8 mouse cellular contexts compared by ENCODE assay signal in genomic region chr6:29214776-29215175, GRCm38 (mm10). TPM values are rescaled to one million over a fixed set of nuclear protein-coding genes. Genes with fewer than 3 reads are reported as not detected.
DNase-seq lines count a peak whose midpoint lies in the region; ATAC-seq and TF ChIP-seq lines count a peak whose summit lies in the region.

No protein-coding gene starts in this region.

- H3K9ac ChIP-seq in heart, embryonic 14.5 days (ENCODE audit: low read length): no peak overlapping the region
- H3K9ac ChIP-seq in MEL (ENCODE audit: control insufficient read depth, low read depth, low read length, poor library complexity, severe bottlenecking): peak overlapping the region; percentile 84
- no peak overlapping the region for H3K9ac ChIP-seq in hindbrain, embryonic 11.5 days (ENCODE audit: low read depth, low read length)
- no peak overlapping the region for H3K9ac ChIP-seq in midbrain, embryonic 14.5 days (replicated peaks; ENCODE audit: low read length)

- TF ChIP-seq POLR2A in MEL (IDR thresholded peaks at IDR 0.05; ENCODE audit: control insufficient read depth in 1 of 2, insufficient read depth in 1 of 2, low read depth in 1 of 2, low read length in 2 of 2, poor library complexity in 1 of 2): no peak

- no peak for TF ChIP-seq RAD21 in MEL (IDR thresholded peaks at IDR 0.05; ENCODE audit: low read depth, low read length)

- DNase-seq in heart, postnatal 4 days: no peak
- DNase-seq in MEL (ENCODE audit: low read depth, low spot score): no peak
- no peak for DNase-seq in hindbrain, embryonic 11.5 days (ENCODE audit: low spot score)
- no peak for DNase-seq in midbrain, embryonic 14.5 days
- DNase-seq in ovary, adult 18-20 months (ENCODE audit: low spot score): no peak
- DNase-seq in right cerebral cortex, adult 2 months (ENCODE audit: low spot score in 2 of 2): no peak
- no peak for DNase-seq in urinary bladder, adult 18-20 months (ENCODE audit: low spot score in 2 of 2)

- TF ChIP-seq CTCF in MEL (IDR thresholded peaks at IDR 0.05 in 2 of 3, conservative IDR thresholded peaks at IDR 0.05 in 1 of 3; ENCODE audit: control insufficient read depth in 1 of 3, insufficient read depth in 1 of 3, low read depth in 2 of 3, low read length in 3 of 3, poor library complexity in 1 of 3, severe bottlenecking in 1 of 3): no peak

- no peaks in the 10 kb centered on the region for H3K36me3 ChIP-seq in heart, embryonic 14.5 days (ENCODE audit: control insufficient read depth, insufficient read depth, low read length)
- H3K36me3 ChIP-seq in MEL (ENCODE audit: control insufficient read depth in 1 of 2, insufficient read depth in 2 of 2, low read length in 2 of 2): peaks cover 0 to 8% of the 10 kb centered on the region in 2 experiments; a peak in 2 of 4 replicates
- no peaks in the 10 kb centered on the region for H3K36me3 ChIP-seq in hindbrain, embryonic 11.5 days (ENCODE audit: control insufficient read depth, insufficient read depth, low read length)
- H3K36me3 ChIP-seq in midbrain, embryonic 14.5 days (ENCODE audit: control insufficient read depth, insufficient read depth, low read length): no peaks in the 10 kb centered on the region

- no peak for ATAC-seq in heart, embryonic 14.5 days (ENCODE audit: insufficient number of reproducible peaks, insufficient read depth, low FRiP score, low read depth)
- ATAC-seq in hindbrain, embryonic 11.5 days (ENCODE audit: low FRiP score): no peak
- ATAC-seq in midbrain, embryonic 14.5 days (ENCODE audit: low FRiP score, low TSS enrichment): no peak

- 57% methylated on average over 5 of the region's 5 CpGs for WGBS in heart, embryonic 14.5 days
- 30% methylated on average over 5 of the region's 5 CpGs for WGBS in hindbrain, embryonic 11.5 days
- 28% methylated on average over 5 of the region's 5 CpGs for WGBS in midbrain, embryonic 14.5 days

- H3K27ac ChIP-seq in heart, embryonic 14.5 days (replicated peaks in 1 of 2; ENCODE audit: control insufficient read depth in 1 of 2, insufficient read depth in 1 of 2, low read depth in 2 of 2, low read length in 2 of 2): no peak overlapping the region
- H3K27ac ChIP-seq in MEL (ENCODE audit: control insufficient read depth, low read depth, low read length): no peak overlapping the region
- H3K27ac ChIP-seq in hindbrain, embryonic 11.5 days (ENCODE audit: low read depth, low read length): no peak overlapping the region
- H3K27ac ChIP-seq in midbrain, embryonic 14.5 days (replicated peaks; ENCODE audit: low read depth, low read length): no peak overlapping the region

- TF ChIP-seq EP300 in MEL (IDR thresholded peaks at IDR 0.05; ENCODE audit: low read depth in 1 of 2, low read length in 2 of 2): no peak

- H3K4me1 ChIP-seq in heart, embryonic 14.5 days (ENCODE audit: control insufficient read depth in 2 of 2, insufficient read depth in 2 of 2, low read length in 2 of 2): peaks cover 12 to 27% of the 10 kb centered on the region in 2 experiments; a peak in 3 of 4 replicates
- peaks cover 6 to 29% of the 10 kb centered on the region in 2 experiments for H3K4me1 ChIP-seq in MEL (ENCODE audit: control insufficient read depth in 1 of 2, insufficient read depth in 2 of 2, low read length in 2 of 2)
- peaks cover 17% of the 10 kb centered on the region for H3K4me1 ChIP-seq in hindbrain, embryonic 11.5 days (replicated peaks; ENCODE audit: control insufficient read depth, insufficient read depth, low read length)
- peaks cover 52% of the 10 kb centered on the region for H3K4me1 ChIP-seq in midbrain, embryonic 14.5 days (ENCODE audit: control insufficient read depth, insufficient read depth, low read length)

- no peak overlapping the region for H3K4me3 ChIP-seq in heart, embryonic 14.5 days (ENCODE audit: control insufficient read depth in 1 of 2, insufficient read depth in 1 of 2, low read depth in 1 of 2, low read length in 2 of 2)
- H3K4me3 ChIP-seq in MEL (ENCODE audit: control insufficient read depth in 1 of 2, insufficient read depth in 1 of 2, low read depth in 2 of 2, low read length in 2 of 2): peak overlapping the region; percentile 68 to 90
- H3K4me3 ChIP-seq in hindbrain, embryonic 11.5 days (ENCODE audit: low read depth, low read length): no peak overlapping the region
- H3K4me3 ChIP-seq in midbrain, embryonic 14.5 days (replicated peaks; ENCODE audit: low read depth, low read length): no peak overlapping the region; the same call in 1 of the 2 replicates

- H3K9me3 ChIP-seq in heart, embryonic 14.5 days (ENCODE audit: control insufficient read depth, low read length): no peaks in the 10 kb centered on the region
- no peaks in the 10 kb centered on the region for H3K9me3 ChIP-seq in MEL (replicated peaks; ENCODE audit: insufficient read depth, low read length)
- H3K9me3 ChIP-seq in hindbrain, embryonic 11.5 days (ENCODE audit: control insufficient read depth, low read length): no peaks in the 10 kb centered on the region
- H3K9me3 ChIP-seq in midbrain, embryonic 14.5 days (ENCODE audit: control insufficient read depth, low read length): no peaks in the 10 kb centered on the region

- no peaks in the 10 kb centered on the region; the same call in 1 of the 2 replicates for H3K79me2 ChIP-seq in MEL (ENCODE audit: control insufficient read depth, insufficient read depth, low read length, poor library complexity)

- H3K4me2 ChIP-seq in heart, embryonic 14.5 days (ENCODE audit: low read length): peak overlapping the region; percentile 72
- peak overlapping the region; percentile 98; the same call in 1 of the 2 replicates for H3K4me2 ChIP-seq in hindbrain, embryonic 11.5 days (replicated peaks; ENCODE audit: low read depth, low read length)
- H3K4me2 ChIP-seq in midbrain, embryonic 14.5 days (ENCODE audit: low read length): peak overlapping the region; percentile 96

- H3K27me3 ChIP-seq in heart, embryonic 14.5 days (ENCODE audit: control insufficient read depth, insufficient read depth, low read length): peaks cover 9% of the 10 kb centered on the region
- H3K27me3 ChIP-seq in MEL (ENCODE audit: control insufficient read depth in 1 of 2, insufficient read depth in 2 of 2, low read length in 2 of 2): no peaks in the 10 kb centered on the region
- H3K27me3 ChIP-seq in hindbrain, embryonic 11.5 days (ENCODE audit: control insufficient read depth, insufficient read depth, low read length): peaks cover 18% of the 10 kb centered on the region
- peaks cover 8% of the 10 kb centered on the region; the same call in 1 of the 2 replicates for H3K27me3 ChIP-seq in midbrain, embryonic 14.5 days (ENCODE audit: control insufficient read depth, insufficient read depth, low read length)

TF ChIP-seq in MEL, 35 proteins besides CTCF, POLR2A, EP300 and RAD21:
- TF ChIP-seq MAX (IDR thresholded peaks at IDR 0.05; ENCODE audit: low read length): no peak
- TF ChIP-seq MAFK (IDR thresholded peaks at IDR 0.05; ENCODE audit: borderline replicate concordance, low read depth, low read length): no peak
- 0 out of 2 replicates have a peak, but pooled peaks have one; percentile 31 for TF ChIP-seq CHD1 (IDR thresholded peaks at IDR 0.05; ENCODE audit: low read depth, low read length)
- TF ChIP-seq ETS1 (IDR thresholded peaks at IDR 0.05; ENCODE audit: low read depth, low read length): no peak

RNA-seq across cellular contexts. Expression of gene Impdh1, which starts 1.4 kb away (rescaled TPM):
- polyA plus RNA-seq in heart, embryonic 14.5 days (2014; fragmentation: Nextera tagmentation; extraction: Ambion mirVana): 32.2 and 32.5 TPM in 2 replicates
- 10 to 100 TPM; 29.5 to 30.6 TPM for total RNA-seq in heart, postnatal 4 days (2021)
- total RNA-seq in MEL (2012; rRNA removed): 15.3 and 17.2 TPM in 2 replicates
- polyA plus RNA-seq in MEL (2012; ENCODE audit: insufficient read depth in 1 of 2, insufficient read length in 2 of 2, low read depth in 1 of 2, low replicate concordance in 2 of 2, missing spikeins in 1 of 2): 10 to 100 TPM in 1 of 2 experiments, not detected in 1; 55.1 TPM
- 34.5 and 39.4 TPM in 2 replicates for polyA plus RNA-seq in hindbrain, embryonic 11.5 days (2014; fragmentation: Nextera tagmentation; extraction: Ambion mirVana)
- 48.3 and 48.5 TPM in 2 replicates for polyA plus RNA-seq in midbrain, embryonic 14.5 days (2014; fragmentation: Nextera tagmentation; extraction: Ambion mirVana)

RNA-seq across cellular contexts. Expression of gene Prrt4, which starts 35.4 kb away (rescaled TPM):
- polyA plus RNA-seq in heart, embryonic 14.5 days (2014; fragmentation: Nextera tagmentation; extraction: Ambion mirVana): 1.7 TPM in 2 replicates
- 1 to 10 TPM; 7.3 to 7.7 TPM for total RNA-seq in heart, postnatal 4 days (2021)
- total RNA-seq in MEL (2012; rRNA removed): not detected in 2 replicates
- under 1 TPM in 1 of 2 experiments, not detected in 1; 0.17 TPM for polyA plus RNA-seq in MEL (2012; ENCODE audit: insufficient read depth in 1 of 2, insufficient read length in 2 of 2, low read depth in 1 of 2, low replicate concordance in 2 of 2, missing spikeins in 1 of 2)
- 0.60 and 1.7 TPM in 2 replicates for polyA plus RNA-seq in hindbrain, embryonic 11.5 days (2014; fragmentation: Nextera tagmentation; extraction: Ambion mirVana)
- polyA plus RNA-seq in midbrain, embryonic 14.5 days (2014; fragmentation: Nextera tagmentation; extraction: Ambion mirVana): 6.2 and 7.5 TPM in 2 replicates

RNA-seq across cellular contexts. Expression of gene Rbm28, which starts 50.0 kb away (rescaled TPM):
- 30.2 and 35.8 TPM in 2 replicates for polyA plus RNA-seq in heart, embryonic 14.5 days (2014; fragmentation: Nextera tagmentation; extraction: Ambion mirVana)
- total RNA-seq in heart, postnatal 4 days (2021): 10 to 100 TPM; 30.3 to 32.5 TPM
- total RNA-seq in MEL (2012; rRNA removed): 48.2 and 50.1 TPM in 2 replicates
- polyA plus RNA-seq in MEL (2012; ENCODE audit: insufficient read depth in 1 of 2, insufficient read length in 2 of 2, low read depth in 1 of 2, low replicate concordance in 2 of 2, missing spikeins in 1 of 2): 100 to 1,000 TPM in 1 of 2 experiments, 10 to 100 TPM in 1; 91.2 to 312 TPM
- 68.1 and 69.0 TPM in 2 replicates for polyA plus RNA-seq in hindbrain, embryonic 11.5 days (2014; fragmentation: Nextera tagmentation; extraction: Ambion mirVana)
- polyA plus RNA-seq in midbrain, embryonic 14.5 days (2014; fragmentation: Nextera tagmentation; extraction: Ambion mirVana): 36.9 and 47.6 TPM in 2 replicates

RNA-seq across cellular contexts. Expression of gene Hilpda, which starts 57.5 kb away (rescaled TPM):
- polyA plus RNA-seq in heart, embryonic 14.5 days (2014; fragmentation: Nextera tagmentation; extraction: Ambion mirVana): 26.4 and 28.2 TPM in 2 replicates
- 1 to 10 TPM; 9.0 to 9.6 TPM for total RNA-seq in heart, postnatal 4 days (2021)
- 15.6 and 18.1 TPM in 2 replicates for total RNA-seq in MEL (2012; rRNA removed)
- polyA plus RNA-seq in MEL (2012; ENCODE audit: insufficient read depth in 1 of 2, insufficient read length in 2 of 2, low read depth in 1 of 2, low replicate concordance in 2 of 2, missing spikeins in 1 of 2): 10 to 100 TPM in 1 of 2 experiments, not detected in 1; 17.0 TPM
- polyA plus RNA-seq in hindbrain, embryonic 11.5 days (2014; fragmentation: Nextera tagmentation; extraction: Ambion mirVana): 35.9 and 37.8 TPM in 2 replicates
- polyA plus RNA-seq in midbrain, embryonic 14.5 days (2014; fragmentation: Nextera tagmentation; extraction: Ambion mirVana): 35.2 and 35.9 TPM in 2 replicates

Comparison
In these comparisons a context has a peak if more than half of its experiments do, and no peak if none do; other contexts are left out.
1. H3K4me3 ChIP-seq: peak in MEL (2 of 2); none in heart, embryonic 14.5 days (0 of 2), hindbrain, embryonic 11.5 days (single experiment) and midbrain, embryonic 14.5 days (single experiment).
2. Peak in every context shown above with its lines, with median percentiles within 50 percentile points of each other: H3K4me2 ChIP-seq.